ENCODE assay signal across 8 mouse cellular contexts in the genomic region with DNA sequence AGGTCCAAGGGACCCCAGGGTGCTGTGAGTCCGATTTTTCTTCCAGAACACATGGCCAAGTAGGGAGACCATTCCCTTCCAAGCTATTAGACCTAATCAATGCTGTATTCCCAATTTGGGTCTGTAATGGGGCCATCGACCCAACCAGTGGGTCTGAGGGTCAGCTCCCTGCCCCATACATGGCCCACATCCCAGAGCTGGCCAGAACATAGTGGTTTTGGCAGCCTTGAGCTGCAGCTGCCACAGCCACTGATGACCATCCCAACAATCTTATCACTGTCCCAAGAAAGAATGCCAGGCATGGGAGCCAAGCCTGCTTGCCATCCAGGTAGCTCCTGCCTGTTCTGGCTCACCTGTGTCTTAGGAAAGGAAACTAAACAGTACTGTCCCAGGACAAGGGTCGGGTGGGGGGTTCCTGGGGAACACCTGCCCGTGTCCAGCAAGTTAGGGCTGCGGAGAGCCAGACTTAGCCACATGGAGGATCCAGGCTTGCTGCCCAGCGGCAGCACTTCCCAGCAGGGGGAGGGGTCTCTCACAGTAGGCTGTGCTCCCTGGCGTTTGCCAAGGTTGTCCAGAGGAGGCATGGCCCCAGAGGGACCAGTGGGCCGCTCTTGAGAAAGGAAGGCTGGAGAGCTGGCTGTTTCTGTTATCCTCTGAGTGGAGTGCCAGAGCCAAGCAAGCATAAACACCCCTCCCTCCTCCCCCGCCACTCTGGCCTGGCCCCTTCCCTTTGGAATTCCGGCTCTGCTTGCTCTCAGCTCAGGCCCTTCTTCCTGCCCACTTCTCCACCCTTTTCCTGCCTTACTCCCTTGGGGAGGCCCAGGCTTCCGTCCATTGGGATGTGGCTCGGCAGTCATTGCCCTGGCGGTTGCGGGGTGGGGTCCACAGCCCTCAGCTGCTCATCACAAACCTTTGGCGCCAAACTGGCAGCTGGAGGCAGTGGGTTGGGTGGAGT. TPM values are rescaled to one million over a fixed set of nuclear protein-coding genes. Genes with fewer than 3 reads are reported as not detected.
A peak's percentile ranks its signal among the peaks of the same experiment; 100 is the strongest.
DNase-seq lines count a peak whose midpoint lies in the region; ATAC-seq and TF ChIP-seq lines count a peak whose summit lies in the region.

No protein-coding gene starts in this region.

- H3K79me2 ChIP-seq in myocyte (ENCODE audit: control insufficient read depth, insufficient read depth): peaks cover 33% of the 10 kb centered on the region

- no peak; the same call in 1 of the 2 replicates for TF ChIP-seq CTCF in intestine, postnatal 0 days (IDR thresholded peaks at IDR 0.05; ENCODE audit: low read depth)

- peak overlapping the region; percentile 62; the same call in 1 of the 2 replicates for H3K27ac ChIP-seq in intestine, postnatal 0 days (ENCODE audit: low read depth, low read length)
- H3K27ac ChIP-seq in limb, embryonic 15.5 days: peak overlapping the region; percentile 58

- H3K27me3 ChIP-seq in intestine, postnatal 0 days (replicated peaks; ENCODE audit: control insufficient read depth, insufficient read depth, low read length): peaks cover 34% of the 10 kb centered on the region
- H3K27me3 ChIP-seq in limb, embryonic 15.5 days: peaks cover 51% of the 10 kb centered on the region
- H3K27me3 ChIP-seq in myocyte (ENCODE audit: control insufficient read depth, insufficient read depth, insufficient read length): no peaks in the 10 kb centered on the region

- DNase-seq in cerebellum, postnatal 10 days: peak; percentile 63 to 76
- DNase-seq in embryo, embryonic 10 days (ENCODE audit: low spot score): peak; percentile 61
- peak; percentile 100 for DNase-seq in heart, adult 11 months
- DNase-seq in spleen, postnatal 36 days (ENCODE audit: low spot score in 2 of 2): no peak

- peak overlapping the region; percentile 89 for H3K4me2 ChIP-seq in intestine, postnatal 0 days (replicated peaks; ENCODE audit: low read depth)
- H3K4me2 ChIP-seq in limb, embryonic 15.5 days: peak overlapping the region; percentile 85
- peak overlapping the region; percentile 96 for H3K4me2 ChIP-seq in myocyte (ENCODE audit: low read depth)

- H3ac ChIP-seq in myocyte (ENCODE audit: control insufficient read depth, insufficient read length): peak overlapping the region; percentile 31

- peaks cover 12% of the 10 kb centered on the region for H3K4me1 ChIP-seq in intestine, postnatal 0 days (replicated peaks; ENCODE audit: control insufficient read depth, insufficient read depth, low read length)
- peaks cover 59% of the 10 kb centered on the region for H3K4me1 ChIP-seq in limb, embryonic 15.5 days

- peak overlapping the region; percentile 51 for H3K4me3 ChIP-seq in intestine, postnatal 0 days (ENCODE audit: low read depth, low read length)
- H3K4me3 ChIP-seq in limb, embryonic 15.5 days: peak overlapping the region; percentile 54
- H3K4me3 ChIP-seq in myocyte: peak overlapping the region; percentile 93

- 0 out of 2 replicates have a peak overlapping the region, but pooled peaks have one; percentile 22 for H3K9ac ChIP-seq in intestine, postnatal 0 days (ENCODE audit: low read depth, low read length)
- no peak overlapping the region for H3K9ac ChIP-seq in limb, embryonic 15.5 days

- peaks cover 15% of the 10 kb centered on the region; the same call in 1 of the 2 replicates for H3K36me3 ChIP-seq in intestine, postnatal 0 days (ENCODE audit: control insufficient read depth, insufficient read depth)
- H3K36me3 ChIP-seq in limb, embryonic 15.5 days: peaks cover 15% of the 10 kb centered on the region
- peaks cover 23% of the 10 kb centered on the region for H3K36me3 ChIP-seq in myocyte (ENCODE audit: control insufficient read depth, insufficient read depth)

- no peaks in the 10 kb centered on the region for H3K9me3 ChIP-seq in intestine, postnatal 0 days (ENCODE audit: control insufficient read depth)
- no peaks in the 10 kb centered on the region for H3K9me3 ChIP-seq in limb, embryonic 15.5 days

- no peak for ATAC-seq in cerebellum, adult (ENCODE audit: insufficient number of reproducible peaks, low FRiP score, low TSS enrichment)
- ATAC-seq in intestine, postnatal 0 days: no peak
- peak; percentile 15 for ATAC-seq in limb, embryonic 15.5 days (ENCODE audit: insufficient number of reproducible peaks, low FRiP score, low TSS enrichment, low read depth)

- 20% methylated on average over 15 of the region's 15 CpGs for WGBS in intestine, postnatal 0 days
- 16% methylated on average over 15 of the region's 15 CpGs for WGBS in limb, embryonic 15.5 days

- peak; percentile 48 for TF ChIP-seq POLR2A in myocyte (IDR thresholded peaks at IDR 0.05; ENCODE audit: insufficient read length, low read depth)

TF ChIP-seq in myocyte, 11 proteins besides CTCF, POLR2A, EP300 and RAD21:
- TF ChIP-seq USF1 (IDR thresholded peaks at IDR 0.05; ENCODE audit: low read depth) (no peak), POLR2AphosphoS2 (IDR thresholded peaks at IDR 0.05; ENCODE audit: insufficient read length, low read depth) (peak; percentile 62), E2F4 (IDR thresholded peaks at IDR 0.05; ENCODE audit: insufficient read depth) (no peak), REST (IDR thresholded peaks at IDR 0.05; ENCODE audit: insufficient read depth, insufficient read length) (no peak), MYOG (IDR thresholded peaks at IDR 0.05; ENCODE audit: control insufficient read depth in 1 of 3, insufficient read depth in 1 of 3, insufficient read length in 2 of 3, low read depth in 2 of 3) (peak; percentile 82 to 97 (median 92)), TCF12 (IDR thresholded peaks at IDR 0.05; ENCODE audit: insufficient read depth, poor library complexity, severe bottlenecking) (no peak), MAX (IDR thresholded peaks at IDR 0.05; ENCODE audit: low read depth) (no peak), SRF (IDR thresholded peaks at IDR 0.05; ENCODE audit: control insufficient read depth, insufficient read length, low read depth) (no peak), CEBPB (IDR thresholded peaks at IDR 0.05; ENCODE audit: insufficient read depth, poor library complexity, severe bottlenecking) (no peak), MYOD1 (IDR thresholded peaks at IDR 0.05; ENCODE audit: control insufficient read depth in 1 of 3, insufficient read length in 2 of 3, low read depth in 2 of 3) (peak; percentile 71 to 97 (median 96)), TCF3 (IDR thresholded peaks at IDR 0.05; ENCODE audit: insufficient read length, low read depth) (peak; percentile 78)

RNA-seq across cellular contexts. Expression of gene Crip2, which starts 2.3 kb away (rescaled TPM):
- 90.4 and 96.8 TPM in 2 replicates for polyA plus RNA-seq in intestine, postnatal 0 days (2015; fragmentation: Nextera tagmentation; extraction: Ambion mirVana)
- 113 and 182 TPM in 2 replicates for polyA plus RNA-seq in limb, embryonic 15.5 days (2015; fragmentation: Nextera tagmentation; extraction: Ambion mirVana)
- 1,146 TPM for polyA plus RNA-seq in myocyte (2012; fragmentation: generic; extraction: Trizol)

RNA-seq across cellular contexts. Expression of gene Crip1, which starts 3.8 kb away (rescaled TPM):
- polyA plus RNA-seq in intestine, postnatal 0 days (2015; fragmentation: Nextera tagmentation; extraction: Ambion mirVana): 1,918 and 1,992 TPM in 2 replicates
- 560 and 613 TPM in 2 replicates for polyA plus RNA-seq in limb, embryonic 15.5 days (2015; fragmentation: Nextera tagmentation; extraction: Ambion mirVana)
- polyA plus RNA-seq in myocyte (2012; fragmentation: generic; extraction: Trizol): 1,677 TPM

RNA-seq across cellular contexts. Expression of gene Tedc1, which starts 13.9 kb away (rescaled TPM):
- polyA plus RNA-seq in intestine, postnatal 0 days (2015; fragmentation: Nextera tagmentation; extraction: Ambion mirVana): 5.5 and 6.8 TPM in 2 replicates
- 25.4 and 28.5 TPM in 2 replicates for polyA plus RNA-seq in limb, embryonic 15.5 days (2015; fragmentation: Nextera tagmentation; extraction: Ambion mirVana)
- polyA plus RNA-seq in myocyte (2012; fragmentation: generic; extraction: Trizol): 6.6 TPM

RNA-seq across cellular contexts. Expression of gene Tmem121, which starts 43.4 kb away (rescaled TPM):
- polyA plus RNA-seq in intestine, postnatal 0 days (2015; fragmentation: Nextera tagmentation; extraction: Ambion mirVana): 3.4 and 3.5 TPM in 2 replicates
- polyA plus RNA-seq in limb, embryonic 15.5 days (2015; fragmentation: Nextera tagmentation; extraction: Ambion mirVana): 12.7 and 17.1 TPM in 2 replicates
- polyA plus RNA-seq in myocyte (2012; fragmentation: generic; extraction: Trizol): 4.1 TPM

RNA-seq across cellular contexts. Expression of gene Mta1, which starts 44.2 kb away (rescaled TPM):
- 4.9 and 5.6 TPM in 2 replicates for polyA plus RNA-seq in intestine, postnatal 0 days (2015; fragmentation: Nextera tagmentation; extraction: Ambion mirVana)
- 10.6 and 12.9 TPM in 2 replicates for polyA plus RNA-seq in limb, embryonic 15.5 days (2015; fragmentation: Nextera tagmentation; extraction: Ambion mirVana)
- polyA plus RNA-seq in myocyte (2012; fragmentation: generic; extraction: Trizol): 101 TPM

Comparison
In these comparisons a context has a peak if more than half of its experiments do, and no peak if none do; other contexts are left out.
1. DNase-seq: peak in cerebellum, postnatal 10 days (2 of 2), embryo, embryonic 10 days (single experiment) and heart, adult 11 months (single experiment); none in spleen, postnatal 36 days (0 of 2).
2. Peak in every context shown above with its lines, with median percentiles within 50 percentile points of each other: H3K4me2 ChIP-seq and H3K4me3 ChIP-seq.